Mouse (Mus musculus): ENCODE measurements at regions not wholly inside any gene's neighbourhood (a gene's known extent, or its start where the extent isn't known, plus 50 kb on each side); places are given as distances from the start of the nearest gene placed in this dataset.
"Not testable (repeated sequence)": the region's sequence is repeated elsewhere in the genome, so short reads cannot be mapped to it uniquely, and the experiment has no call there.

GRCm38 (mm10) chr19:19942697-19943096 lies 448.0 kb downstream of the Anxa1 start:
- no peak overlapping the region for H3K4me3 ChIP-seq (replicated peaks)
- H3K27me3 ChIP-seq (replicated peaks): no peaks in the 10 kb centered on the region
- 64% methylated on average over 3 of the region's 3 CpGs for WGBS
- ATAC-seq: no peak
- no peak overlapping the region for H3K9ac ChIP-seq
- H3K9me3 ChIP-seq: no peaks in the 10 kb centered on the region
- H3K4me1 ChIP-seq (replicated peaks): no peaks in the 10 kb centered on the region
- H3K27ac ChIP-seq: no peak overlapping the region
- H3K36me3 ChIP-seq: no peaks in the 10 kb centered on the region
- H3K4me2 ChIP-seq (replicated peaks): no peak overlapping the region

- H3K27me3 ChIP-seq (replicated peaks): no peaks in the 10 kb centered on the region
- H3K4me1 ChIP-seq (replicated peaks): no peaks in the 10 kb centered on the region
- no peaks in the 10 kb centered on the region for H3K36me3 ChIP-seq
- H3K9ac ChIP-seq: no peak overlapping the region
- no peak for ATAC-seq
- no peak overlapping the region for H3K4me3 ChIP-seq (replicated peaks)
- H3K27ac ChIP-seq: no peak overlapping the region
- H3K4me2 ChIP-seq (replicated peaks): no peak overlapping the region
- no peaks in the 10 kb centered on the region for H3K9me3 ChIP-seq
- 83% methylated on average over 2 of the region's 2 CpGs for WGBS
These were observed 469.6 kb downstream of the Anxa1 start for GRCm38 (mm10) chr19:19921109-19921508.

GRCm38 (mm10) chr19:19885933-19886710 lies 504.6 kb downstream of the Anxa1 start:
- H3K9me3 ChIP-seq: no peaks in the 10 kb centered on the region
- H3K9ac ChIP-seq: no peak overlapping the region
- ATAC-seq: no peak
- no peak overlapping the region for H3K27ac ChIP-seq
- no peak overlapping the region for H3K4me3 ChIP-seq (replicated peaks)
- 86% methylated on average over 8 of the region's 8 CpGs for WGBS
- no peaks in the 10 kb centered on the region for H3K27me3 ChIP-seq (replicated peaks)
- H3K4me1 ChIP-seq (replicated peaks): no peaks in the 10 kb centered on the region
- H3K36me3 ChIP-seq: no peaks in the 10 kb centered on the region
- H3K4me2 ChIP-seq (replicated peaks): no peak overlapping the region

GRCm38 (mm10) chr19:19880895-19881294 lies 509.8 kb downstream of the Anxa1 start:
- Histone ChIP-seq H3K36me3 (no peaks in the 10 kb centered on the region), H3K9me3 (no peaks in the 10 kb centered on the region), H3K4me1 (replicated peaks) (no peaks in the 10 kb centered on the region), H3K9ac (no peak overlapping the region), H3K4me2 (replicated peaks) (no peak overlapping the region), H3K4me3 (replicated peaks) (no peak overlapping the region), H3K27ac (no peak overlapping the region), H3K27me3 (replicated peaks) (no peaks in the 10 kb centered on the region)
- no peak for ATAC-seq

- H3K36me3 ChIP-seq: no peaks in the 10 kb centered on the region
- no peak overlapping the region for H3K4me3 ChIP-seq (replicated peaks)
- no peak overlapping the region for H3K4me2 ChIP-seq (replicated peaks)
- no peaks in the 10 kb centered on the region for H3K27me3 ChIP-seq (replicated peaks)
- H3K9me3 ChIP-seq: no peaks in the 10 kb centered on the region
- no peaks in the 10 kb centered on the region for H3K4me1 ChIP-seq (replicated peaks)
- H3K9ac ChIP-seq: no peak overlapping the region
- ATAC-seq: no peak
- no peak overlapping the region for H3K27ac ChIP-seq
- 43% methylated on average over 4 of the region's 4 CpGs for WGBS
These were observed 542.6 kb downstream of the Anxa1 start for GRCm38 (mm10) chr19:19848152-19848551.

GRCm38 (mm10) chr19:19807992-19808391 lies 582.8 kb downstream of the Anxa1 start:
- no peaks in the 10 kb centered on the region for H3K27me3 ChIP-seq (replicated peaks)
- H3K4me1 ChIP-seq (replicated peaks): no peaks in the 10 kb centered on the region
- no peaks in the 10 kb centered on the region for H3K36me3 ChIP-seq
- no peak overlapping the region for H3K4me3 ChIP-seq (replicated peaks)
- no peak overlapping the region for H3K27ac ChIP-seq
- 41% methylated on average over 1 of the region's 1 CpGs for WGBS
- no peak overlapping the region for H3K4me2 ChIP-seq (replicated peaks)
- H3K9ac ChIP-seq: no peak overlapping the region
- H3K9me3 ChIP-seq: no peaks in the 10 kb centered on the region
- ATAC-seq: peak; percentile 68

GRCm38 (mm10) chr19:19793835-19794234 lies 596.9 kb downstream of the Anxa1 start:
- H3K36me3 ChIP-seq: no peaks in the 10 kb centered on the region
- no peak overlapping the region for H3K9ac ChIP-seq
- WGBS: 54% methylated on average over 2 of the region's 2 CpGs
- no peaks in the 10 kb centered on the region for H3K4me1 ChIP-seq (replicated peaks)
- H3K4me2 ChIP-seq (replicated peaks): no peak overlapping the region
- ATAC-seq: peak; percentile 99
- no peak overlapping the region for H3K4me3 ChIP-seq (replicated peaks)
- H3K9me3 ChIP-seq: no peaks in the 10 kb centered on the region
- H3K27me3 ChIP-seq (replicated peaks): no peaks in the 10 kb centered on the region
- H3K27ac ChIP-seq: no peak overlapping the region

GRCm38 (mm10) chr19:19783507-19783906 lies 607.2 kb downstream of the Anxa1 start:
- H3K4me1 ChIP-seq (replicated peaks): no peaks in the 10 kb centered on the region
- H3K4me2 ChIP-seq (replicated peaks): no peak overlapping the region
- H3K9ac ChIP-seq: no peak overlapping the region
- ATAC-seq: peak; percentile 53; the same call in 1 of the 2 replicates
- no peaks in the 10 kb centered on the region for H3K9me3 ChIP-seq
- no peaks in the 10 kb centered on the region for H3K27me3 ChIP-seq (replicated peaks)
- no peaks in the 10 kb centered on the region for H3K36me3 ChIP-seq
- no peak overlapping the region for H3K27ac ChIP-seq
- no peak overlapping the region for H3K4me3 ChIP-seq (replicated peaks)

GRCm38 (mm10) chr19:19777891-19778290 lies 612.9 kb downstream of the Anxa1 start:
- Histone ChIP-seq H3K4me3 (replicated peaks) (no peak overlapping the region), H3K4me2 (replicated peaks) (no peak overlapping the region), H3K9me3 (no peaks in the 10 kb centered on the region), H3K27ac (no peak overlapping the region), H3K27me3 (replicated peaks) (no peaks in the 10 kb centered on the region), H3K9ac (no peak overlapping the region), H3K4me1 (replicated peaks) (no peaks in the 10 kb centered on the region), H3K36me3 (no peaks in the 10 kb centered on the region)
- no peak for ATAC-seq
- 36% methylated on average over 4 of the region's 4 CpGs for WGBS

GRCm38 (mm10) chr19:19770990-19771389 lies 619.8 kb downstream of the Anxa1 start:
- WGBS: 46% methylated on average over 1 of the region's 1 CpGs
- H3K4me2 ChIP-seq (replicated peaks): no peak overlapping the region
- no peak overlapping the region for H3K9ac ChIP-seq

GRCm38 (mm10) chr19:19750069-19750599 lies 639.1 kb upstream of the Rorb start:
- ATAC-seq; H3K4me3 ChIP-seq (replicated peaks); H3K27ac ChIP-seq; H3K9me3 ChIP-seq; H3K36me3 ChIP-seq; H3K9ac ChIP-seq; H3K27me3 ChIP-seq (replicated peaks); H3K4me1 ChIP-seq (replicated peaks); H3K4me2 ChIP-seq (replicated peaks): not testable (repeated sequence)
- WGBS: 92% methylated on average over 3 of the region's 3 CpGs

More at GRCm38 (mm10) chr19:19770990-19771389, 619.8 kb downstream of the Anxa1 start:
- no peak for ATAC-seq
- H3K4me3 ChIP-seq (replicated peaks): no peak overlapping the region
- H3K27me3 ChIP-seq (replicated peaks): no peaks in the 10 kb centered on the region
- no peaks in the 10 kb centered on the region for H3K9me3 ChIP-seq
- no peaks in the 10 kb centered on the region for H3K36me3 ChIP-seq
- no peak overlapping the region for H3K27ac ChIP-seq
- no peaks in the 10 kb centered on the region for H3K4me1 ChIP-seq (replicated peaks)

GRCm38 (mm10) chr19:19747821-19748488 lies 637.0 kb upstream of the Rorb start:
- no peak for ATAC-seq
- no peaks in the 10 kb centered on the region for H3K27me3 ChIP-seq (replicated peaks)
- H3K36me3 ChIP-seq: no peaks in the 10 kb centered on the region
- H3K9ac ChIP-seq: no peak overlapping the region
- H3K27ac ChIP-seq: no peak overlapping the region
- no peak overlapping the region for H3K4me2 ChIP-seq (replicated peaks)
- H3K9me3 ChIP-seq: no peaks in the 10 kb centered on the region
- no peaks in the 10 kb centered on the region for H3K4me1 ChIP-seq (replicated peaks)
- WGBS: 68% methylated on average over 7 of the region's 7 CpGs
- H3K4me3 ChIP-seq (replicated peaks): no peak overlapping the region

- ATAC-seq: no peak
- no peak overlapping the region for H3K4me3 ChIP-seq (replicated peaks)
- 77% methylated on average over 4 of the region's 4 CpGs for WGBS
- H3K4me1 ChIP-seq (replicated peaks): no peaks in the 10 kb centered on the region
- H3K9me3 ChIP-seq: no peaks in the 10 kb centered on the region
- H3K36me3 ChIP-seq: no peaks in the 10 kb centered on the region
- H3K9ac ChIP-seq: no peak overlapping the region
- no peak overlapping the region for H3K4me2 ChIP-seq (replicated peaks)
- no peak overlapping the region for H3K27ac ChIP-seq
- no peaks in the 10 kb centered on the region for H3K27me3 ChIP-seq (replicated peaks)
These were observed 608.9 kb upstream of the Rorb start for GRCm38 (mm10) chr19:19719939-19720338.

Measured in intestine, embryonic 15.5 days (tissue).